Mouse (Mus musculus) testis, postnatal 10 days (tissue): ENCODE measurements around the gene Itga2.
A peak's percentile ranks its signal among the peaks of the same experiment; 100 is the strongest.

ENCODE experiments used
- DNase-seq: peaks from one replicate; pipeline ENCODE4 v3.0.0; 2021; ENCODE audit warnings: low spot score

The Itga2 gene

DNA sequence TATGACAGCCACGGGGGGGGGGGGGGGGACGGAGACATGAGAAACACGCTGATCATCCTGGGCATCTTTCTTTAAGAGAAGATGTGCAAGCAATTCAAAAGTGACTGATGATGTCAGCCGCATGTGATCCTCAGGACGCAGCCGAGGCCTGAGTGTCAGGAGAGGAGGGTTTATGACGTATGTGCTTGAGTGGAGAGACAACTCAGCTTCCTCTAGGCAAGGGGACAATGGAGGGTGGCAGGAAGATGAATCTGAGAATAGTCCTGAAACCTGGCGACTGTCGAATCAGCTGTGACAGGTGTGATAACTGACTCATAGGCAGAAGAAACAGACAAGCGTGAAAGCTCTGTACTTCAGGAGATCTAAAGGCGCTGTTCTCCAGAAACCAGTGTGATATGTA is 53.2 kb downstream of the Itga2 start:
- no peak for DNase-seq

DNA sequence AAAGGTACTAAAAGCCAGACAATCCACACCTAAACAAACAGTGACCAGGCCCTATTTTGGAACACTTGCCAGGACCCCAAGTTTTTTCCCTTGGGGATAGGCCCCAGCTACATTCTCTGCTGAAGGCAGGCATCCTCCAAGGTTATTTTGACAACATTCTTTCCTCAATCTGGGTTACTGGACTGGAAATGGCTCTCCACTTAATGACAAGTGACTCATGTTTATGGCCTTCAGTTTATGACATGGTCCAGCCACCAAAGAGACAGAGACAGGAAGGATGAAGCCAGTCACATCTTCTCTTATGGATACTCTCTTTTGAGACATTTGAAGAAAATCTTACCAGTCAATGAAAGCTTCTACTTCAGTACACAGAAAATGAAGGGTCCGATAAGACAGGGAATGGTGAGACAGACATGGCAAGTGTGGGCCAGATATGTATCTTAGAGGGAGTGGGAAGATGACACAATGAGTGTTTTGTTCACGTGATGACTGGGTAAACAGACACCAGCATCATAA is 55.8 kb downstream of the Itga2 start:
- no peak for DNase-seq

DNA sequence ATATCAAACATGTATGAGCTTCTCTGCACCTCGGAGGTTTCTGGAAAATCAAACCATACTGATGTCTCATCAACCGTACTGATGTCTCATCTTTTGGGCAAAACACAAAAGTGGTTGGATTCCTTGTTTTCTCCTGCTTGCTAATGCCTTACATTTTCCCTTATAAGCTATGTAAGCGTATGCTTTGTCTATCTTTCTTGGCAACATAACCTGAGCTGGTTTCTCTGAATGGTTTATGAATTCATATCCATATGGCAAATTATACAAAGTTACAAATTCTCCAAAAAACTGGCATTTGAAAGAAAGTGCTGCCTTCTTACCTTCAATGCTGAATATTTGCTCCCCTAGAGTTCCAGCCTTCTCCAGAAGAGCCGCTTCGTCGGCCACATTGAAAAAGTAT is 57.2 kb downstream of the Itga2 start:
- no peak for DNase-seq

DNA sequence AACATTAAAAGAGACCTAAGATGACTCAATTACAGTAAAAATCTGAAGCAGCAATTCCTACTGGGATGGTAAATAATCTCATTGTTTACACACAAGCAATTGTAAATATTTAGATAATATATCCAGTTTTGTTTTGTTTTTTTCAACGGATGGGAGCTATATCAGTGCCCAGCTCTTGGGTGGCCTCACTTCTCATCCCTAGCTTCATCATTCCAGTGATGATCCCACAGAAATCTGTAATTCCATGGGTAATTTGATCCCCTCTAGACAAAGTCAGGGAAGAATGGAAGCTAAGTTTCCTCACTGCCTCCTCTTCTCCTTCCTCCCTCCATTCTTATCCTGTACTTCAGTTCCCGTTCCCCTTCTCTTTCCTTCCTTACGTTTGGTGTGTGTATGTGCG is 74.4 kb downstream of the Itga2 start:
- no peak for DNase-seq

DNA sequence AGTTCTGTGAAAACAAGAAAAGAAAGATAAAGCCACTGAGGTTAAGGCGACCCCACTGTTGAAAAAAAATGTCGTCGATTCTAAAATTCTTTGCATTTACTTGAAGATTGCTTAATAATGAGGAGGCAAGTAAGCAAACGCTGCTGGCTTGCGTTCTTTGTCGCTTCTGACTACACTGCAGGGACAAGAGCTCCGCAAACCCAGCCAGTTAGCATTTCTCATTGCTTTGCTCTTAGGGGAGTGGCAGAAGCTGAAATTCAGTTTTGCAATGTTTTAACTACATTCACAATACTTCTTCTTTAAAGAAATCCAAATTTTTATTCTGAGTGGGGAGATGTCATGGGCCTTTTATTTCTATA is 75.7 kb downstream of the Itga2 start:
- DNase-seq: no peak

DNA sequence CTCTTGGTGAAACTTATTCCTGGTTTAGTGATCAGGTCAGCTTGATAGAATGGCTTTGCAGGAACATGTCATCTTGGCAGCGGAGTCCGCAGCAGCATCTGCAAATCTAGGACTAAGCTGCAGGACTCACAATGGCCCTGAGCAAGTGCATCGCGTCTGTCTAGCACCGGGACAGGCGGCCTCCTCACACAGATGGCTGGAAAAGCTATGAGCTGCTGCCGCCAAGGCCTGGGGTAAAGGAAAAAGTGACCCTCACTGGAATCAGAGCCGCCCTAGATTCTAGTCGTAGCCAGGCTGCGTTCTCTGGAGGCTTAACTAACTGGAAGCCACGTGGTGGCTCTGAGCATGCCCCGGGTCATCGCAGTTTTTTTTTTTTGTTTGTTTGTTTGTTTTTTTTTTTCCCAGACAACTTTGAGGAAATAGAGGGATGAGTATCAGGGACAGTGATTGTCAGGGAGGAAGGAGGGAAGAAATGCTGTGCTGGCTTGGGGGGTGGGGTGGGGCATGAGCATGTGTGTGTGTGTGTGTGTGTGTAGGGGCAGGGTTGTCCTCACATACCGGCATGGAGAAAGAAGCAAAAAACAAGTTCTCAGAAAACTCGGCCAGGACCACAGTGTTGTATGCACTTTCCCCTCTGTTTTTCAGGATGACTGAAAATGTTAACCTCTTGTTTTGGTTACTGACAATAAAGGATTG is 76.2 kb downstream of the Itga2 start:
- no peak for DNase-seq

DNA sequence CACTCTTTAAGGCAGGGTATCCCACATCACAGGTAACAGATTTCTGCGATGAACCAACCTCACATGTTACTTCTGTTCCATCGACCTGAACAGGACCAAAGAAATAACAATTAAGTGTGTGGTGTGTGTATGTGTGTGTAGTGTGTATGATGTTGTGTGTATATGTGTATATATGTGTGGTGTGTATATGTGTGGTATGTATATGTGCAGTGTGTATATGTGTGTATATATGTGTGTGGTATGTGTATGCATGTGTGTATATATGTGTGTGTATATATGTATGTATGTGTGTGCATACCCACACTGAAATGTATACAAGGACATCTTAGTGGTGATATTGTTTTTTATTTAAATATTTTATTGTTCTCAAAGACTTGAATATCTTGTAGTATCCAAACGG is 77.5 kb downstream of the Itga2 start:
- DNase-seq: no peak

DNA sequence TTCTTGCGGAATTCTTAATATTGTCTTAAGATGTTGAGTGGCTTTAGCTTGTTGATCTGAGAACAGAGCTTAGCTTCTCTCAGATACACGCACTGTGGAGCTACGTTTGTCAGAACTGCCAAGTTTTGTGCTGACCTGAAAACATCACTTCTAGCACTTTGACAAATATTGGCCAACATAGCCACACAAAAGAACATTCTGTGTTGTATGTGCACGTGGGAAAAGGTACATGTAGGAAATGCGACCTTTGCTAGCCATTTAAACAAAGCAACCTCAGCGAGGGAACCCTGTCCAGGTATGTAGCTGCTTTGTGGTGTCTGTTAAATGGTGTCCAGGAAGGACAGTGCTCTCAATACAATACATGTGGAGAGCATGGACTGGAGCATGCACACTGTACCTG is 77.9 kb downstream of the Itga2 start:
- DNase-seq: no peak

DNA sequence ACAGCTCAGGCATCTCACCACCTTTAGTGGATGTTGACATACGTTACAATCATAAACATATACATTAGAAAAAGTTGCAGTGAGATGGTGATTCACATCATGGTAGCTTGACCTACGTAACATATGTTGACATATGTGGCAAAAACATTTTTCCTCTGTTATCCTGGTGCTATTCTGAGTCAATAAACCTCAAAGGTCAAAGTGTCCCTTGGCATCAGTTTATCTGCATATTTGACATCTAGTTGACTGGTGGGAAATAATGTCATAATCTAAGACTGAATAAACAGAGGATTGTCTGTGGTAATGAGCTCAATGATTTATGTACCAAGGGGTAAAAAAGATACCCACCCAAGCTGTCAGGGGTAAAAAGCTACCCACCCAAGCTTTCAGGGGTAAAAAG is 78.7 kb downstream of the Itga2 start:
- DNase-seq: no peak

DNA sequence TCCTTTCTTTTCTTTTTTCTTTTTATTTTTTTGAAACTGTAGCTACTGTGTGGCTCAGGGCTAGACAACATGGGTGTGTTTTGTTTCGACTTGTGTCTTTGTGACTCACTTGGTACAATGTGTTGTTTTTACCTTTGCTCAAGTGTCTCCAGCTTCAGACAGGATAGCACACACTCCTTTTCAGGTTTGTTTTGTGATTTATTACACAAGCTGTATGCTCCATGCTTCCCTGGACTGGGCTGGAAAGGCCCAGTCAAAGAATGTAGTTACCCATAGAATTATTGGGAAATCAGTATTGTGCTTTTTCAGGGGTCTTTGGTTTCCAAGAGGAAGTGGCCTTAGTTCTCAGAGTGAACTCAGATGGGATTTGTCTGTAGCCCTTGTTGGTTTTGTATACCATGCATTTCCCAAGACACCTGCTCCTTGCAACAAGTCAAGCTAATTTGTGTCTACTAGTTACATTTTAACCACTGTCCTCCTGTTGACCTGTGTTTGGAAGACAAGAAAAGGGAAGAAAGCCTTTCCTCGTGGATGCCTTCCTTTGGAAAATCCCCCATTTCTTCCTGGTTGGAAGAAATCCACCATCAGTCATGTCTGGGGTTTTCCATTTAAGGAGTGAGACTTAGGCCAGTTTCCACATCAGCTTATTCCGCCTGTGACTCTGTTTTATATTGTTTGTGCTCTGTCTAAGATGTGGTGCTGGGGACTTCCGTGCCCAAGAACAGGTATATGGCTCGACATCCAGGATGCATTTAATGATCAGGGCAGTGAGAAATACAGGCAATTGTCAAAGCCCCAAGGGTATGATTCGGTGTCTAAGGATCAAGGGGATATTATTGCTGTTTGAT is 79.4 kb downstream of the Itga2 start:
- DNase-seq: no peak

DNA sequence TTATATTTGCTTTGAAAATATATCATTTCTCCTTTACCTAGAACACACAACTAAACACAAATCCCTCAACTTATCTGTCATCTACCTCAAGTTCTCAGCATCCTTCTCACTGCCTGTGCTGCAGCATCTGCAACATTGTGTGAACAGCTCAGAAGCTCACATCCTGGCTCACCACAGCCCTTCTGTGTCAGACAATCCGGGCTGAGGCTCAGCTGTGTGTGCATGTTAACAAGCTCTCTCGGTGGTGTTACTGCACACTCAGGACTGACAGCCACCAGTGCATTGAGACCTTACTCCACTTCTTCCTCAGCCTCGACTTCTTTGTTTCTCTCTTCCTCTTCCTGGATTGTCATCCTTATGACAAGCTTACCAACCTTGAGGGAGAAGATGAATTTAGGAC is 83.0 kb downstream of the Itga2 start:
- no peak for DNase-seq

DNA sequence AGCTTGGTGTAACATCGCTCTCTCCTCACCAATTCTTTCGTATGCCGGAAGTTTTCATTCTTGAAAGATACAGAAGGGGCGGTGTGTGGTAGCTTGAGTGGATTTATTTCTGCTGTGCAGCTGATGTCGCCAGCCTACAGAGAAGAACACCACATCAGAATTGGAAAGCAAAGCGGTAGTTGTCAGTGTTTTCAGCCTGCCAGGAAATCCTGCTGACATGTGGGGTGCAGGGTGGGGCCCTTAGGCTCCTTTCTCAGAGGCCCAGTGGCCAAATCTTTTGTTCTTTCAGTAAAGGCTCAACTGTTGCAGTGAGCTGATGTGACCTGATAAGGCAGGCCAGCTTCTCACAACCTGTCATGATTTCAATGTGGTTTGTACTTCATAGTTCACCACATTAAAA is 86.1 kb downstream of the Itga2 start:
- no peak for DNase-seq

DNA sequence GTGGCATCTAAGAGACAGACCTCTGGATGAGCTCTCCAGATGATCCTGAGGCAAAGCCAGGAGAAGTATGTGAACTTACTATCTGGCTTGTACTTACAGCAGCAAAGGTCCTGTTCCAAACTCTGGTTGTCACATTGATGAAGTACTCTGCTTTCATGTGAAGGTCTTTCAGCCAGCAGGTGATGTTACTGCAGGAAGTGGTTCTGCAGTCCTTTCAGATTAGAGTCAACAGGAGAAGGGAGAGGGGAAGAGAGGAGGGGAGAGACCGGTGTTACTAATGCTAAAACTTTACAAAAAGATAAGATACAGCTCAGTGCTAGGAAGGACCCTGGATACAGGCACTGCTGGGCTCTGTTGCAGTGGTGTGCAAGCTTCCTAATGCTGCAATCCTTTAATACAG is 88.6 kb downstream of the Itga2 start:
- DNase-seq: no peak

DNA sequence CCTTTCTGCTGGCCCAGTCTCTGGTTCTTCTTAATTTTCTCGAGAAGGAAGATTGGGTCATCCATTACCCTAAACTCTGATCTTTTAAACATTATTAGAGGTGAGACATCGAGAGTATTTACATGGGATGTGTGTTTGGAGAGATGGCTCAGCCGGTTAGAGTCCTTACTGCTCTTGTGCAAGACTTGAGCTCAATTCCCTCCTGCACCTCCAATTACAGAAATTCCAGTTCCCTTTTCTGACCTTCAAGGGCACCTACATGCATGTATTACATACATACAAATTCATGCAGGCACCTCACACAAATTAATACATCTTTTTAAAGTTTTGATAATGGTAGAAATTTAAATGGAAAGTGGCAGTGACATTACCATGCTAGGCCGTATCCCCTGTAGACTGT is 91.4 kb downstream of the Itga2 start:
- DNase-seq: no peak

DNA sequence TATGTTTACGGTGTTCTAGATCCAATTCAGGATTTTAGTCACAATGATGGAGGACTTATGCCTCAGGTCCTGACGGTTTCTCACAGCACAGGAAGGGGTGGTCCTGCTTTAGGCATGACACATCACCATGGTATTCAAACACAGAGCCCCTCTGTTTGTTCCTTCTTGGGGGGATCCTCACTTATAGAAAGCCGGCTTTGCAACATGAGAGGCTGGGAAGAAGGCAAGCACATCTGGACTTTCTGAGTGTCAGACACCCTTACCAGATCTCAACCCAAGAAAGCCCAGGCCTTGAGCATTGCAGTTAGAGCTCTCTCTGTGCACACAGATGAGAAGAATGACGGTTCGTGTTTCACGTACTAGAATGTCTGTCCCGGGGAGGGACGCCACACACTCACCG is 92.8 kb downstream of the Itga2 start:
- DNase-seq: no peak

DNA sequence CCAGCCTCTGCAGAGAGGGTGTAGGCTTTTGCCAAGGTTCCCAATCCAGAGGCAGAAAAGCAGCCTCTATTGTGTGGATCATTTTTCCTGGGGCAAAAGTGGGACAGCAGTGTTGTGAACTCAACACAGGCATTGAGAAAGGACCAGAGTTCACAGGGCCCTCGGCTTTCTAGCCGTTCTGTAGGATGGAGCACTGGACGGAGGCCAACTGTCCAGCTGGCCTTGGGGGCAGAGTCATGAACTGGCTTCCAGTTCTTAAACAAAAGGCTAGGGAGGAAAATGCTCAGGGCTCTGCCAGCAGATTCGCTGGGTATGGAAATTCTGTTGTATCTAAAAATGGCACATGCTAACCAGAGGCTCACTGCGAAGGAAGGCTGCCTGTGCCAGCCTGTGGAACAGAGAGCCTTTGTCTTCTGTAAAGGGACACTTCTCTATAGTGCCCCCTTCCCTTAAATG is 93.3 kb downstream of the Itga2 start:
- peak; percentile 74 for DNase-seq

DNA sequence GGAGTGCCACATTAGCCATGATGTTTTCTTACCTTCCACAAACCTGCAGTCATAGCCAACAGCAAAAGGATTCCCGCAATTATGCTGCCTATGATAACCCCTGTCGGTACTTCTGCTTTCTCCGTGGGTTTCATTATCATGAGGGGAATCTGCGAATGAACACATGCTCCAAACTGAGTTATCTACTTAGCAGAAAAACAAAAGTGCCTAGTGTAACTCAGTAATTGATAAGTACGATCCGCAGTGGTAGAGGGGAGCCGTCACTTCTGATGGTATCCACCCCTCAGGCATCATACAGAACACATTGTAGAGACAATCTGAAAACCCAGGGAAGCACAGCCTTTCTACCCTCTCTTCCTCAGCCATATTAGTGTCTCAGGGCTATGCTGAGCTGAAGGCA is 94.8 kb downstream of the Itga2 start:
- DNase-seq: no peak

DNA sequence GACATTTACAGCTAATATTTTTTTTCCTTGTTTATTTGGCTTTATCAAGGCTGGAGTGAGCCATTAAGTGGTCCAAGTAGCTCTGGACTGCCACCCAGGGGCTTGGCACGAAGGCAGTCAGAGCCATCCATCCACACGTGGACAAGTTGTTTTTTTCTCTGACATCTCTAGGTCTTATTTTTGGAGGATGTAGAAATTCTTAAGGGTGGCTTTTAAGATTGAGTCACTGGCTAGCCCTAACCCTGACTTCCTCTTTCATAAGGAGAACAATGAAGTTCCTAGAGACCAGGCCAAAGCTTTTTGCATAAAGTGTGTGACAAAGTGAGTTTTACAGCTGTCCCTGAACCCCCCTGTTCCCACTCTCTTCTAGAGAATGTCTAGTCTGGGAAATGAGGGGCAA is 97.3 kb downstream of the Itga2 start:
- DNase-seq: no peak

DNA sequence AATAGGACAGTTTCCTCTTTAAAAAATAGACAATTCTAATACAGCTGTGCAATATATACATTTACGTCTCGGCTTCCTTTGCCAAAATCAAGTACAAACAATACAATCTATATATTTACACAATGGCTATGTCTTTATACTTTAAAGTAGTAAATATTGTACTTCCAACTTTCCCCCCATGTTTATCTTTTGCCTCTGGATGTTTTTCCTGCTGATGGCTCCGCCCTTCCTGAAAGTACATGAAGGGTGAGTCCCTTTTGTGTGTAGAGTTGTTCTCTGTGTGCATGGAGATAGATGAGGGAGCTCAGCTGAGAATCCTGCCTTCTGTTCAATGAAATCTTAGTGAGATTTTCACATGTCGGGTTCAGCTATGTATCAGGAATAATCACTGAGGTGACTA is 98.5 kb downstream of the Itga2 start:
- DNase-seq: no peak

DNA sequence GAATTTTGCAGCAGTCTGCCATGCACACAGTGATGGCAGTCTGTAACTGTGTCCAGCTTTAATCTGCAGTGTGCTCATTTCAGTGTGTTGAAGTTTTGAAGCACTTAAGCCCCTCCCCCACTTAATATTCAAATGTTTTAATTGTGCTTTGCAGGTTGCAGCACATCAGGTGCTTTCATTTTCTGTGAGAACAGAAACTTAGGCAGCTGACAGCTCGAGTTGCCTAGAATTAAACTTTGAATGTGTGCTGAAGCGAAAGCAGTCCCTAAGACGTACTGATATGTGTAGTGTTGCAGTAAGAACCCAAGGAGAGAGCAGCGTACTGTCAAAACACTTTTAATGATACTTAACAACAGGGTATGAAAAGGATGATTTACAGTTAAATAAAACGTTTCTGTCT is 99.1 kb downstream of the Itga2 start:
- no peak for DNase-seq

DNA sequence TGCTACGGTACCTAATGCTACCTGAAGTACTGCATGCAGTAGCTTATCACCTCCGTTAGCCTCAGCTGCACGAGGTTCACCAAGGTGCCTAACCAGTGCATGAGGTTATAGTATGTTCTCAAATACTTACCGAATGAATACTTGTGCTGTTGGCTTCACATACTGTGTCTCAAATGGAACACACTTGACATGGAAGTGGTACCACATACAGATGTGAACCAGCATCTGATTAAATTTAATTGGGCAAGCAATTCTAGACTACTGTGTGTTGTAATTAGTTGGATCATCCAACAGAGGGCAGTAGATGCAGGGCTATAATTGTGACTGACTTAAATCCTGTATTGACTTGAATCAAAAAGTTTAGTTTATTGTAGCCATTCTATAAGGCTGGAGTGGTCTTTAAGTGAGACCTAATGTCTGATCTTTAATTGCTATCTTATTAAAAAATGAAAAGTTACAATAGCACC is 100.5 kb downstream of the Itga2 start:
- no peak for DNase-seq

DNA sequence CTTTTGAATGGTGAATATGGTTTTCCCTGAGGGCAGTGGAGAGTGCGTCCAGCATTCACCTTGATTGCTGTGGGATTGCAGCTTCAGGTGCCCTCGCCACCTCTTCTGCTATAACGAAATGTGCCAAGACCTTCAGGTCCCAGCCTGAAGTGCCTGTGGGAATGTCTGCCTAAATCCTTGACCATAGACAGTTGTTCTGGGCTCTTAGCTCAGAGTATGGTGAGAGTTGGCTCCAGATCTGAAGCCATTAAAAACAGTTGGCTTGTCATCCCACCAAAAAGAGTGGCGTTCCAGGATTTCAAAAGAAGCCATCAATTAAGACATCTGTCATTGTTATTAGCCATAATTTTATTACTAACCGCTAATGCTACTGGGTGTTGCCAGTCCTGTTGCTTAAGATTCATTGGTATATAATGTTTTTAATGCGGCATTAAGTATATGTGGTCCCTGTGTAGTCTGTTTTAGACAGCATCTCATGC is 106.5 kb downstream of the Itga2 start:
- DNase-seq: no peak

DNA sequence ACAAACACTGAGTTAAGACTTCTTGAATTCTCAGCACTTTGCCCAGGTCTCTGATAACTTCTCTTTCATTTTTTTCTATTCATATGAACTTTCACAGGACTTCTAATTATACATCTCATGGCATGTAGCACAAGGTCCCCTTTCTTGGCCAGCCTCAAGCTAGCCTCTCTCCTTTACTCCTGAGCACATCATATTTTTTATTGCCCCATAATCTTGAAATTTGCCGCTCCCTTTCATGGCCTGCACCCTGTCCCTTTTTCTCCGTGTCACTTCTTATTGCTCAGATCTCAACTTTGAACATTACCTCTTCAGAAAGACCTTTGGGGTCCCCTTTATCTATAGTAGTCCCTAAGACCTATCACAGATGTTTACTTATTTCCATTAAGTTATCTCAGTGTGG is 109.0 kb downstream of the Itga2 start:
- DNase-seq: no peak
